Mouse (Mus musculus): ENCODE data around the gene Gm5737. TPM values are rescaled to one million over a fixed set of nuclear protein-coding genes. Genes with fewer than 3 reads are reported as not detected.

Gm5737 gene
- polyA plus RNA-seq, 1 experiment from 2014 or later: not detected

DNA sequence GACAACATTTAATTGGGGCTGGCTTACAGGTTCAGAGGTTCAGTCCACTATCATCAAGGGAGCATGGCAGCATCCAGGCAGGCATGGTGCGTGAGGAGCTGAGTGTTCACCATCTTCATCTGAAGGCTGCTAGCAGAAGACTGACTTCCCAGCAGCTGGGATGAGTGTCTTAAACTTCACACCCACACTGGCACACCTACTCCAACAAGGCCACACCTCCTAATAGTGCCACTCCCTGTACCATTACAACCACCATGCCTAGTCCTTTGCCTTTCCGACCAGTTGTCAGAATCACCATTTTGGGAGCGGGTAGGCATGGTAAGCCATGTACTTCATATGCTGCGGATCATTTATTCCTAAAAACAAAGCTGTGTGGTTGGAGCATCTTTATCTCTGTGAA, 68.6 kb downstream of the Gm5737 start:
- H3K9ac ChIP-seq: no peak overlapping the region
- ATAC-seq (ENCODE audit: borderline replicate concordance, extremely low read depth, low FRiP score, low TSS enrichment): no peak
- no peak overlapping the region for H3K27ac ChIP-seq
- H3K9me3 ChIP-seq: no peaks in the 10 kb centered on the region
- no peaks in the 10 kb centered on the region for H3K27me3 ChIP-seq
- 96% methylated on average over 4 of the region's 4 CpGs for WGBS
- H3K36me3 ChIP-seq: peaks cover 45% of the 10 kb centered on the region
- peaks cover 6% of the 10 kb centered on the region; the same call in 1 of the 2 replicates for H3K4me1 ChIP-seq
- H3K4me3 ChIP-seq: no peak overlapping the region
- no peak overlapping the region for H3K4me2 ChIP-seq

Other genes with a start within 250 kb of the Gm5737 start
- gene Uqcrc2, start 177.2 kb upstream of the Gm5737 start, polyA plus RNA-seq (2015; fragmentation: Nextera tagmentation; extraction: Ambion mirVana): 183 and 185 TPM in 2 replicates
- gene Pdzd9, start 142.0 kb upstream of the Gm5737 start, polyA plus RNA-seq (2015; fragmentation: Nextera tagmentation; extraction: Ambion mirVana): 0.10 and 0.31 TPM in 2 replicates
- gene Mosmo, start 134.7 kb upstream of the Gm5737 start, polyA plus RNA-seq (2015; fragmentation: Nextera tagmentation; extraction: Ambion mirVana): 13.1 and 14.6 TPM in 2 replicates
- gene Vwa3a, start 73.0 kb upstream of the Gm5737 start, polyA plus RNA-seq (2015; fragmentation: Nextera tagmentation; extraction: Ambion mirVana): 1.1 and 1.3 TPM in 2 replicates
- 35.5 and 42.1 TPM in 2 replicates for gene Eef2k, start 30.5 kb downstream of the Gm5737 start, polyA plus RNA-seq (2015; fragmentation: Nextera tagmentation; extraction: Ambion mirVana)
- gene Polr3e, start 105.4 kb downstream of the Gm5737 start, polyA plus RNA-seq (2015; fragmentation: Nextera tagmentation; extraction: Ambion mirVana): 33.3 and 34.0 TPM in 2 replicates
- gene Cdr2, start 169.9 kb downstream of the Gm5737 start, polyA plus RNA-seq (2015; fragmentation: Nextera tagmentation; extraction: Ambion mirVana): 10.6 and 10.9 TPM in 2 replicates
- 0.36 TPM in 1 of 2 replicates, not detected in the other for gene Mfsd13b, start 170.1 kb downstream of the Gm5737 start, polyA plus RNA-seq (2015; fragmentation: Nextera tagmentation; extraction: Ambion mirVana)
- gene Mettl9, start 222.1 kb downstream of the Gm5737 start, polyA plus RNA-seq (2015; fragmentation: Nextera tagmentation; extraction: Ambion mirVana): 146 and 149 TPM in 2 replicates

Data from lung, embryonic 15.5 days (tissue).